Mouse (Mus musculus): ENCODE data around the gene Fbxl16.
"Not testable (repeated sequence)": the region's sequence is repeated elsewhere in the genome, so short reads cannot be mapped to it uniquely, and the experiment has no call there.

The Fbxl16 gene

GRCm38 (mm10) chr17:25795609-25796092, 13.2 kb upstream of the Fbxl16 start, which contains the start of gene AC134908.4:
TSS of gene AC134908.4 (minus strand) at chr17:25795659.
- no peak for DNase-seq

- DNase-seq = peak in 1 of 2 experiments; percentile 48
Measured at GRCm38 (mm10) chr17:25796211-25796771, 12.6 kb upstream of the Fbxl16 start.

DNA sequence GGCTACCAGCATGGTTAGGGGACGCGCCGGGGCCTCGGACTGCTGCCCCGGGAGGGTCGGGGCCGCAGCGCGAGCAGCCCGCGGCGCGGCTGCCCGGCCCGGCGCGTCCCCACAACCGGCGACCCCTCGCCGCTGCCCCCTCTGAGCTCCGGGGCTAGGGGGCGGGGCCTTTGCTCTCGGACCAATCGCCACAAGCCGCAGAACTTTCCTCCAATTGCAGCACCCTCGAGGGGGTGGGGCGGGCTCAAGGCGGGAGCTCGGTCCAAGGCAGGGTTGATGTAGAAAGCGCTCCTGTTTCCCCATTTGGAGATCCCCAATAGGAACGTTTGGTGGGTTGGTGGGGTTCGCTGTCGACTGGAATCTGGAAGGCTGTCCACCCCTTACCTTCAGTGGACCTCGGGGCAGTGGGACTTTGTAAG, 11.9 kb upstream of the Fbxl16 start, which contains the start of gene Metrn:
Gene Metrn (minus strand): TSS at position 186 of the 419 bp plus-strand sequence.
- peak; percentile 90 to 91 for DNase-seq

GRCm38 (mm10) chr17:25801029-25801428, 7.9 kb upstream of the Fbxl16 start:
- peak; percentile 58 to 79 for DNase-seq

DNA sequence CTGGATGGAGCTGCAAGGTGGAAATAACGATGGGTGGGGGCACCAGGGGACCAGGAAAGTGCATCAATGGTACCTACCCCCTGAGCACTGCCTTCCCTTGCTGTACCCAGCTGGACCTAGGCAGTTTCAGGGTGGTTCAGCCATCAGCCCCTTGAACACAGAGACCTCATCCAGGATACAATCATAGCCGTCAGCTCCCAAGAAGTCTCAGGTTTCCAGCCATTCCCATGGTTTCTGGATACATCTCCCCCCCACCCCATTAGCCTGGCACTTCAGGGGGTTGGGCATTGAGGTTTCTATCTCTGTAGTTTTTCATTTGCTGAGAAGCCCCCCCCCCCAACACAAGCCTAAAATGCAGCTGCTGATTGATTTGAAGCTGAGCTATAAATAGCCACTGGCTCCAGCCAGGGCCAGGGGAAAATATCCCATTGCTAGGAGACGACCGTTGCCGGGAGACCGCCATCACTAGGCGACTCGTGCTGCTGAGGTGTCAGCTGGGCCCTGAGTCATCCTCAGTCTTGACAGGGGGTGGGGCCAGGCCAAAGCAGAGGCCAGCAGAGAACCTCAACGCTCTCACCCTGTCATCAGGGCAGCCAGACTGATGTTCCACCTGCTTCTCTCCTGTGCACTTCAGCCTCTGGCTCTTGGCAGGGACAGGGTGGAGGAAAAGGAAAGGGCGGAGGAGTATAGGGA, 5.9 kb upstream of the Fbxl16 start:
- DNase-seq = peak in 1 of 2 experiments; percentile 36

DNA sequence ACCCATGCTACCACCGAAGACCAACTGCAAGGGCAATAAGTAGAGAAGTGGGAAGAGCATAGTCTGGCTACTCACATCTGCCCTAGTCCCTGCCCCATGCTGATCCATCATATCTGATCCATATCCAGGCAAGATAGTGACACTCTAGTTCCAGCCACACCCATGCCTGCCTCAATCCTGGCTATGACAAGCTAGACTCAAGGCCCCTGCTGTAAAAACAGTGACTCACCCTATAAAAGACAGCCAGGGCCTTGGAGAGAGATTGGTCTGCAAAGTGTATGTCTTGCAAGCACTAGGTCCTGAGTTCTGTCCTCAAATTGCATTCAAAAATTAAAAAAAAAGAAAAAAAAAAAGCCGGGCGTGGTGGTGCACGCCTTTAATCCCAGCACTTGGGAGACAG, 2.4 kb upstream of the Fbxl16 start:
- no peak for DNase-seq

- not testable (repeated sequence) for DNase-seq
Measured at GRCm38 (mm10) chr17:25807452-25807851, 1.4 kb upstream of the Fbxl16 start.

DNA sequence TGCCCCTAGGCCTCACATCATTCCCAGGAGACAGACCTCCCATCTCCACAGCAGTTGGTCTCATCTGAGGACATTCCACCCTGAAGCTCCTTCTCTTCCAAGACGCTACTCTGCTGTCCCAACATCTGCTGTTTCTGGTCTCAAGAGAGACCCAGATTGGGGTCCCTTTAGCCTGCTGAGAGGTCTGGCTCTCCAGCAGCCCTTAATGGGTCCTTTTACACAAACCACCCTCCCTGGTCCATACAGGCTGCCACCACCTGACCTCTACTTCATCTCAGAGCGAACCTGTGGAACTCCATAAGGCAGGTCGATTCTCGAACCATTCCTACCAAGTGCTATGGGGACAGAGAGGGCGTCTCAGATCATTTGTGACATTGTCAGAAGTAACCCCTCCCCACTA, 857 bp upstream of the Fbxl16 start:
- DNase-seq = no peak

- no peak for DNase-seq
Measured at GRCm38 (mm10) chr17:25809606-25810340, 888 bp downstream of the Fbxl16 start.

DNA sequence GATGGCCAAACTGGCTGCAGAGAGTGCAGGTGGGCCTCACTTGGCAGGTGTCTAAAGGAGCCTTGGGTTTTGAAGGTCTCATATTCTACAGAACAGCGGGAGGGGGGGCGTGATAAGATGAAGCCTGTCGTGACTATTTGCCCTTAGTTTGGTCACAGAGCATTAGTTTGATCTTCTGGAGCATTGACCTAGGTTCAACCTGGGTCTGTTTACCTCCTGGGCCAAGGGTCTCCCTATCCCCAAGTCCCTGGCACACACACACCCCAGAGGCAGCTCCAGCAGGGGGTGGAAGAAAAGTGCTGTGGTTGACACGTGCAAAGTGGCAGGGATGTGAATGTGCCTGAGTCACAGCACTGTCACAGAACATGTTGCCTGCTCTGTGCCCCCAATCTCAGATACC, 2.0 kb downstream of the Fbxl16 start:
- no peak for DNase-seq

- DNase-seq = peak; percentile 89 to 92
Measured at GRCm38 (mm10) chr17:25813471-25813870, 4.6 kb downstream of the Fbxl16 start.

- DNase-seq = no peak
Measured at GRCm38 (mm10) chr17:25817662-25818061, 8.8 kb downstream of the Fbxl16 start.

DNA sequence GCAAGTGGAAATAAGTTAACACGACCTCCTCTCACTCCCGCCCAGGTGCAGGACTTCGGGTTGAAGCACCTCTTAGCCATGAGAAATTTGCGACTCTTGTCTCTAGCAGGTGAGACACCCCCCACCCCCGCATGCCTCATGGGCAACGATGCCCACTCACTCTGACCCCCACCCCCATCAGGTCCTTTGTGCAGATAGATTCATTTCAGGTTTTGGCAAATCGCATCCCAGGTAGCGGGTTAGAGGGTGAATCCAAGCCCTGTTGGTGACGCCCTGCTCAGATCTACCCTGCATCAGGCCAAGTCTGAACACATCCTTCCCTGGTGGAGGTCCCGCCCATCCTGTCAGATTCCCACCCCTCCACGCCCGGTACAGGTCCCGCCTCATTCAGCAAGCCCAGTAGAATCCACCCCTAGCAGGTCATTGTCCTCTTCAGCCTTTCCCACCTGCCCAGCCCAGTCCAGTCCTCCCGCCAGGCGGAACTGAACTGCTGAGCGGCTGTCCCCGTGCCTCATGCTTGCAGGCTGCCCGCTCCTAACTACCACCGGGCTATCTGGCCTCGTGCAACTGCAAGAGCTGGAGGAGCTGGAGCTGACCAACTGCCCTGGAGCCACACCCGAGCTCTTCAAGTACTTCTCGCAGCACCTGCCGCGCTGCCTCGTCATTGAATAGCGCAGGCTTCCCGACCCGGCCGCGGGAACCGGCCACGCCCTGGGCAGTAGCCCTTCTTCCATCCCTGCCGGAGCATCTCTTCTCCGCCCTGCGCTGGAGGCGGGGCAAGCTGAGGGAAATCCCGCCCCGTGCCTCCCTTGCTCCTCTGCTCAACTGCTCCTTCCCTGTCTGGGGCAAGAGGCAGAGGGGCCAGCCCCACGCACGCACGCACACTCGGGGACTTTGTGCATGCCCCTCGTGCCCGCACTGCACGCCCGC, 10.2 kb downstream of the Fbxl16 start:
- DNase-seq = peak in 1 of 2 experiments; percentile 34

GRCm38 (mm10) chr17:25823452-25823851, 14.6 kb downstream of the Fbxl16 start, which contains the start of gene Wdr24:
TSS of gene Wdr24 (plus strand) at chr17:25823627.
- DNase-seq = peak; percentile 78 to 85

GRCm38 (mm10) chr17:25824362-25825142, 15.7 kb downstream of the Fbxl16 start:
- DNase-seq = no peak

DNA sequence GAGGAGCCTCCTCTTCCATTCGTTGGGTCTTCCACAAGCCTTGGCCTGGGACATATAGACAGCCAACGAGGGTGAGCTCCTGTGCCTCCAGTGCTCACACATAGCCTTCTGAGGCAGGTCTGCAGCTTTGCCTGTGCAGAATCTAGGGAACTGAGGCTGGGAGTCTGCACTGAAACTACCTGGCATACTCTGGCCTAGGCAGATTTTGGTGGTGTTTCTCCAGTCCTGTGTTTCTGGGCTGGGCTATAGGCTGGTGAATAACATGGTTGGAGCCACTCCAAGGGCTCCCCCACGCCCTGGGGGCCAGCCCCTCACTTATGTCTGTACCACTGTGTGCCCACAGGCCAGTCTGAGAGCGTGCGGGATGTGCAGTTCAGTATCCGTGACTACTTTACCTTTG, 16.4 kb downstream of the Fbxl16 start:
- no peak for DNase-seq

DNA sequence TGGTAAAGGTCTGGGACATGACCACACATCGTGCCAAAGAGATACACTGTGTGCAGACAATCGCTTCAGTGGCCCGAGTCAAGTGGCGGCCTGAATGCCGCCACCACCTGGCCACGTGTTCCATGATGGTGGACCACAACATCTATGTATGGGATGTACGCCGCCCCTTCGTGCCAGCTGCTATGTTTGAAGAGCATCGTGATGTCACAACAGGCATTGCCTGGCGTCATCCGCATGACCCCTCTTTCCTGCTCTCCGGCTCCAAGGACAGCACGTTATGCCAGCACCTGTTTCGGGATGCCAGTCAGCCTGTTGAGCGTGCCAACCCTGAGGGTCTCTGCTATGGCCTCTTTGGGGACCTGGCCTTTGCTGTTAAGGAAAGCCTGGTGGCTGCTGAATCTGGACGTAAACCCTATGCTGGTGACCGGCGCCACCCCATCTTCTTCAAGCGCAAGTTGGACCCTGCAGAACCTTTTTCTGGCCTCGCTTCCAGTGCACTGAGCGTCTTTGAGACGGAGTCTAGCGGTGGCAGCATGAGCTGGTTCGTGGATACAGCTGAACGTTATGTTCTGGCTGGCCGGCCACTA, 17.2 kb downstream of the Fbxl16 start:
- no peak for DNase-seq

GRCm38 (mm10) chr17:25827011-25827410, 18.1 kb downstream of the Fbxl16 start:
- no peak for DNase-seq

DNA sequence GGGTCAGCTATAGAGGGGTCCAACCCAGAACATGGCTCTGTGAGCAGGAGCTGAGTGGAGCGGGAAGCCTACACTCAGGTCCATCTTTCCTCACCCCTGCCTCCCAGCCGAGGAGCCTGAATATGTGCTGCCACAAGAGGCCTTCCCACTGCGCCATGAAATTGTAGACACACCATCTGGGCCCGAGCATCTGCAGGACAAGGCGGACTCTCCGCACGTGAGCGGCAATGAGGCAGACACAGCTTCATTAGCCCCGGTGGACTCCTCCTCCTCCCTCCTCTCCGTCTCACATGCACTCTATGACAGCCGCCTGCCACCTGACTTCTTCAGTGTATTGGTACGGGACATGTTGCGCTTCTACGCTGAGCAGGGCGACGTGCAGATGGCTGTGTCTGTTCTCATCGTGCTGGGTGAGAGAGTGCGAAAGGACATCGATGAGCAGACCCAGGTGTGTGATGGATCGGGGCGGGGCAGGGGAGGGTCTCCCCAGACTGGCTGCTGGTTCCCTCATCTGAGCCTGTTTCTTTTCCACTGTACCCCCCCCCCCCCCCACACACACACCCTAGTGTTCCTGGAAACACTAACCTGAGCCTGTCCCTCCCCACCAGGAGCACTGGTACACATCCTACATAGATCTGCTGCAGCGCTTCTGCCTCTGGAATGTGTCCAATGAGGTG, 18.8 kb downstream of the Fbxl16 start:
- no peak for DNase-seq

DNA sequence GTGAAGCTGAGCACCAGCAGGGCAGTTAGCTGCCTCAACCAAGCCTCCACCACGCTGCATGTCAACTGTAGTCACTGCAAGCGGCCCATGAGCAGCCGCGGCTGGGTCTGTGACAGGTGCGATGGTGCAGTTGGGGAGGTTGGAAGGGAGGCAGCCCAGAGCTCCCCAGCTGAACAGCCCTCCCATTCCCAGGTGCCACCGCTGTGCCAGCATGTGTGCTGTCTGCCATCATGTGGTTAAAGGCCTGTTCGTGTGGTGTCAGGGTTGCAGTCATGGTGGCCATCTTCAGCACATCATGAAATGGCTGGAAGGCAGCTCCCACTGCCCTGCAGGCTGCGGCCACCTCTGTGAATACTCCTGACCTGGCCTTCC, 19.3 kb downstream of the Fbxl16 start:
- DNase-seq = no peak

Measured in lung, postnatal 4 days (tissue).